In the genomic region with DNA sequence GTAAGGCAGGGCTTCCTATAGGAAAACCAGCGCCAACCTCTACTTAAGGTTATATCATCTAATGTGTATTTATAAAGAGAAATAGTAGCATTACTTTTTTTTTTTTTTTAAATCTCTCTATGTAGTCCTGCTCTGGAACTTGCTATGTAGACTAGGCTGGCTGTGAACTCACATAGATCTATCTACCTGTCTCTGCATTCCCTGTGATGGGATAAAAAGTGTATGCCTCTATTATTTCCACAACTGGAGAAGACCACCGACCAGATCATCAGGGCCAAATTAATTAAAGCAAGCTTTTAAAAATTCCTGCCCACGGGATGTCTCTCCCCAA, we compare ENCODE assay signal across 8 mouse cellular contexts. TPM values are rescaled to one million over a fixed set of nuclear protein-coding genes. Genes with fewer than 3 reads are reported as not detected.
DNase-seq lines count a peak whose midpoint lies in the region; ATAC-seq and TF ChIP-seq lines count a peak whose summit lies in the region.

No protein-coding gene starts in this region.

- in situ Hi-C loops in CH12.LX (cut with MboI; ENCODE audit: low pct_ligation_motif_present, low pct_unique_long_range_greater_than_20kb, low sequenced_read_pairs): no loop called here

- no peaks in the 10 kb centered on the region for H3K27me3 ChIP-seq in heart, embryonic 10.5 days (ENCODE audit: insufficient read depth, poor library complexity, severe bottlenecking)
- H3K27me3 ChIP-seq in CH12.LX (replicated peaks): no peaks in the 10 kb centered on the region
- H3K27me3 ChIP-seq in forebrain, embryonic 14.5 days (replicated peaks; ENCODE audit: control insufficient read depth, insufficient read depth, low read length): no peaks in the 10 kb centered on the region
- no peaks in the 10 kb centered on the region for H3K27me3 ChIP-seq in liver, embryonic 13.5 days

- peaks cover 10% of the 10 kb centered on the region; the same call in 1 of the 2 replicates for H3K4me1 ChIP-seq in heart, embryonic 10.5 days
- peaks cover 2 to 15% of the 10 kb centered on the region in 2 experiments; a peak in 3 of 4 replicates for H3K4me1 ChIP-seq in CH12.LX (ENCODE audit: control insufficient read depth in 1 of 2, insufficient read depth in 2 of 2)
- H3K4me1 ChIP-seq in forebrain, embryonic 14.5 days (ENCODE audit: control insufficient read depth, insufficient read depth, low read length): no peaks in the 10 kb centered on the region
- H3K4me1 ChIP-seq in liver, embryonic 13.5 days (replicated peaks): peaks cover 25% of the 10 kb centered on the region

- peaks cover 7% of the 10 kb centered on the region for H3K79me2 ChIP-seq in CH12.LX (replicated peaks; ENCODE audit: control insufficient read depth, extremely low read depth, insufficient read depth, poor library complexity, severe bottlenecking)

- 32% methylated on average over 3 of the region's 3 CpGs for WGBS in heart, embryonic 10.5 days
- 23% methylated on average over 3 of the region's 3 CpGs for WGBS in forebrain, embryonic 14.5 days
- 25% methylated on average over 3 of the region's 3 CpGs for WGBS in liver, embryonic 13.5 days (ENCODE audit: insufficient replicate concordance)

- intact Hi-C loops in left cerebral cortex, postnatal 25 days (cut with DNase I): no loop called here

- peak overlapping the region; percentile 76 for H3K4me3 ChIP-seq in heart, embryonic 10.5 days
- peak overlapping the region in 2 of 3 experiments; percentile 50 to 72 for H3K4me3 ChIP-seq in CH12.LX (replicated peaks in 1 of 3; ENCODE audit: low read depth in 2 of 3, low read length in 2 of 3, poor library complexity in 1 of 3)
- H3K4me3 ChIP-seq in forebrain, embryonic 14.5 days (ENCODE audit: low read depth, low read length): peak overlapping the region; percentile 61
- peak overlapping the region; percentile 78 for H3K4me3 ChIP-seq in liver, embryonic 13.5 days (replicated peaks)

- ATAC-seq in forebrain, embryonic 14.5 days: no peak
- ATAC-seq in liver, embryonic 13.5 days (ENCODE audit: low read depth): no peak

- H3K9ac ChIP-seq in CH12.LX (ENCODE audit: insufficient read depth, low read depth): peak overlapping the region; percentile 39; the same call in 1 of the 2 replicates
- peak overlapping the region; percentile 93 for H3K9ac ChIP-seq in forebrain, embryonic 14.5 days (ENCODE audit: low read length)
- H3K9ac ChIP-seq in liver, embryonic 13.5 days: 0 out of 2 replicates have a peak overlapping the region, but pooled peaks have one; percentile 85

- peaks cover 3% of the 10 kb centered on the region; the same call in 1 of the 2 replicates for H3K9me3 ChIP-seq in heart, embryonic 10.5 days
- peaks cover 12% of the 10 kb centered on the region for H3K9me3 ChIP-seq in CH12.LX (replicated peaks; ENCODE audit: low read length)
- no peaks in the 10 kb centered on the region; the same call in 1 of the 2 replicates for H3K9me3 ChIP-seq in forebrain, embryonic 14.5 days (replicated peaks; ENCODE audit: control insufficient read depth, low read length)
- H3K9me3 ChIP-seq in liver, embryonic 13.5 days (replicated peaks): no peaks in the 10 kb centered on the region

- dilution Hi-C loops in CH12.LX (cut with MboI; ENCODE audit: extremely low pct_ligation_motif_present, extremely low pct_unique_long_range_greater_than_20kb, low sequenced_read_pairs): no loop called here

- H3K27ac ChIP-seq in heart, embryonic 10.5 days: peak overlapping the region; percentile 36; the same call in 1 of the 2 replicates
- no peak overlapping the region for H3K27ac ChIP-seq in CH12.LX (ENCODE audit: insufficient read depth, low read depth)
- H3K27ac ChIP-seq in forebrain, embryonic 14.5 days (ENCODE audit: low read depth, low read length): no peak overlapping the region
- H3K27ac ChIP-seq in liver, embryonic 13.5 days: no peak overlapping the region

- peak overlapping the region; percentile 87 for H3K4me2 ChIP-seq in CH12.LX (ENCODE audit: insufficient read depth, low read depth, poor library complexity, severe bottlenecking)
- peak overlapping the region; percentile 69 for H3K4me2 ChIP-seq in forebrain, embryonic 14.5 days (ENCODE audit: low read length)
- H3K4me2 ChIP-seq in liver, embryonic 13.5 days: peak overlapping the region; percentile 90

- TF ChIP-seq RAD21 in CH12.LX (IDR thresholded peaks at IDR 0.05; ENCODE audit: low read depth, low read length): no peak

- no peak for TF ChIP-seq POLR2A in CH12.LX (IDR thresholded peaks at IDR 0.05; ENCODE audit: low read depth, low read length)

- DNase-seq in heart, embryonic 10.5 days (ENCODE audit: low spot score): no peak
- no peak for DNase-seq in heart, adult 9 months (ENCODE audit: low spot score in 2 of 2)
- DNase-seq in CH12.LX (ENCODE audit: extremely low read depth): no peak
- DNase-seq in forebrain, embryonic 14.5 days (ENCODE audit: low spot score): no peak
- no peak for DNase-seq in liver, embryonic 13.5 days
- DNase-seq in thymus, postnatal 0 days (ENCODE audit: low spot score): no peak
- DNase-seq in left cerebral cortex, postnatal 25 days (ENCODE audit: low spot score in 2 of 2): no peak
- no peak for DNase-seq in right cerebral cortex, postnatal 36 days (ENCODE audit: low spot score in 2 of 2)

- no peak for TF ChIP-seq EP300 in CH12.LX (IDR thresholded peaks at IDR 0.05; ENCODE audit: low read length)

- H3K36me3 ChIP-seq in heart, embryonic 10.5 days: peaks cover 28% of the 10 kb centered on the region
- peaks cover 9 to 25% of the 10 kb centered on the region in 2 experiments for H3K36me3 ChIP-seq in CH12.LX (replicated peaks in 1 of 2; ENCODE audit: control insufficient read depth in 1 of 2, insufficient read depth in 1 of 2, low read length in 1 of 2)
- H3K36me3 ChIP-seq in forebrain, embryonic 14.5 days (ENCODE audit: control insufficient read depth, insufficient read depth, low read length): peaks cover 6% of the 10 kb centered on the region; the same call in 1 of the 2 replicates
- peaks cover 14% of the 10 kb centered on the region for H3K36me3 ChIP-seq in liver, embryonic 13.5 days

- TF ChIP-seq CTCF in CH12.LX (conservative IDR thresholded peaks at IDR 0.05 in 1 of 2, IDR thresholded peaks at IDR 0.05 in 1 of 2; ENCODE audit: low read depth in 2 of 2, low read length in 2 of 2): no peak

TF ChIP-seq in CH12.LX, 34 proteins besides CTCF, POLR2A, EP300 and RAD21:
- TF ChIP-seq NELFE (IDR thresholded peaks at IDR 0.05; ENCODE audit: low read depth, low read length) (no peak), TCF12 (IDR thresholded peaks at IDR 0.05; ENCODE audit: low read depth, low read length) (no peak), CHD2 (IDR thresholded peaks at IDR 0.05; ENCODE audit: low read length) (no peak), USF2 (conservative IDR thresholded peaks at IDR 0.05; ENCODE audit: low read depth, low read length) (no peak), JUND (conservative IDR thresholded peaks at IDR 0.05; ENCODE audit: low read depth, low read length) (no peak), GABPA (IDR thresholded peaks at IDR 0.05; ENCODE audit: insufficient replicate concordance, low read depth, low read length) (no peak), UBTF (IDR thresholded peaks at IDR 0.05; ENCODE audit: low read depth, low read length) (no peak), ETS1 (conservative IDR thresholded peaks at IDR 0.05; ENCODE audit: low read depth, low read length) (no peak), KAT2A (IDR thresholded peaks at IDR 0.05; ENCODE audit: insufficient replicate concordance, low read length) (no peak), CHD1 (IDR thresholded peaks at IDR 0.05; ENCODE audit: low read depth, low read length) (no peak), MXI1 (IDR thresholded peaks at IDR 0.05; ENCODE audit: low read depth, low read length) (no peak), JUN (IDR thresholded peaks at IDR 0.05; ENCODE audit: insufficient read depth, low read depth, low read length) (no peak)

RNA-seq across cellular contexts. Expression of a gene that starts 0.4 kb away (rescaled TPM):
- 5.1 and 5.4 TPM in 2 replicates for polyA plus RNA-seq in heart, embryonic 10.5 days (2016; fragmentation: Nextera tagmentation; extraction: Ambion mirVana)
- 2.2 and 2.9 TPM in 2 replicates for total RNA-seq in CH12.LX (2012; rRNA removed)
- total RNA-seq in CH12.LX (2014; rRNA removed): 2.3 and 2.4 TPM in 2 replicates
- polyA plus RNA-seq in CH12.LX (2012; ENCODE audit: insufficient read length, low read depth): 1.7 and 2.1 TPM in 2 replicates
- polyA plus RNA-seq in forebrain, embryonic 14.5 days (2014; fragmentation: Nextera tagmentation; extraction: Ambion mirVana): 14.0 and 15.3 TPM in 2 replicates
- polyA plus RNA-seq in liver, embryonic 13.5 days (2015; fragmentation: Nextera tagmentation; extraction: Ambion mirVana): 1.9 and 2.0 TPM in 2 replicates
- 7.2 and 7.8 TPM in 2 replicates for polyA plus RNA-seq in thymus, postnatal 0 days (2015; fragmentation: Nextera tagmentation; extraction: Ambion mirVana)
- 1 to 10 TPM; 3.4 to 4.2 TPM for total RNA-seq in left cerebral cortex, postnatal 25 days (2021)

RNA-seq across cellular contexts. Expression of a gene that starts 34.5 kb away (rescaled TPM):
- polyA plus RNA-seq in heart, embryonic 10.5 days (2016; fragmentation: Nextera tagmentation; extraction: Ambion mirVana): 17.2 and 19.2 TPM in 2 replicates
- total RNA-seq in CH12.LX (2012; rRNA removed) (14.0 and 14.2 TPM in 2 replicates), CH12.LX (2014; rRNA removed) (11.4 and 13.9 TPM in 2 replicates)
- 23.8 and 24.1 TPM in 2 replicates for polyA plus RNA-seq in CH12.LX (2012; ENCODE audit: insufficient read length, low read depth)
- 8.9 and 12.9 TPM in 2 replicates for polyA plus RNA-seq in forebrain, embryonic 14.5 days (2014; fragmentation: Nextera tagmentation; extraction: Ambion mirVana)
- 6.6 and 8.7 TPM in 2 replicates for polyA plus RNA-seq in liver, embryonic 13.5 days (2015; fragmentation: Nextera tagmentation; extraction: Ambion mirVana)
- polyA plus RNA-seq in thymus, postnatal 0 days (2015; fragmentation: Nextera tagmentation; extraction: Ambion mirVana): 17.9 and 19.9 TPM in 2 replicates
- total RNA-seq in left cerebral cortex, postnatal 25 days (2021): 10 to 100 TPM; 18.4 to 22.4 TPM

RNA-seq across cellular contexts. Expression of a gene that starts 47.4 kb away (rescaled TPM):
- 17.2 and 19.9 TPM in 2 replicates for polyA plus RNA-seq in heart, embryonic 10.5 days (2016; fragmentation: Nextera tagmentation; extraction: Ambion mirVana)
- total RNA-seq in CH12.LX (2012; rRNA removed): 7.1 and 7.2 TPM in 2 replicates
- total RNA-seq in CH12.LX (2014; rRNA removed): 7.5 and 9.7 TPM in 2 replicates
- 4.0 and 4.3 TPM in 2 replicates for polyA plus RNA-seq in CH12.LX (2012; ENCODE audit: insufficient read length, low read depth)
- polyA plus RNA-seq in forebrain, embryonic 14.5 days (2014; fragmentation: Nextera tagmentation; extraction: Ambion mirVana): 24.8 and 30.4 TPM in 2 replicates
- 2.6 and 3.1 TPM in 2 replicates for polyA plus RNA-seq in liver, embryonic 13.5 days (2015; fragmentation: Nextera tagmentation; extraction: Ambion mirVana)
- 17.0 and 17.7 TPM in 2 replicates for polyA plus RNA-seq in thymus, postnatal 0 days (2015; fragmentation: Nextera tagmentation; extraction: Ambion mirVana)
- total RNA-seq in left cerebral cortex, postnatal 25 days (2021): 10 to 100 TPM; 17.2 to 17.7 TPM

Comparison
In these comparisons a context has a peak if more than half of its experiments do, and no peak if none do; other contexts are left out.
1. H3K9ac ChIP-seq: peak in every context shown above with its lines; median percentile 93 in forebrain, embryonic 14.5 days; 85 in liver, embryonic 13.5 days; 39 in CH12.LX.